Mouse (Mus musculus): Measurements from ENCODE around the gene Ak8. TPM values are rescaled to one million over a fixed set of nuclear protein-coding genes. Genes with fewer than 3 reads are reported as not detected.

Ak8 gene
- polyA plus RNA-seq (2014; fragmentation: Illumina TruSeq; extraction: RNeasy Lipid Tissue Mini Kit (QIAGEN cat#74804); ENCODE audit: low read depth, low replicate concordance): 9.2 TPM

DNA sequence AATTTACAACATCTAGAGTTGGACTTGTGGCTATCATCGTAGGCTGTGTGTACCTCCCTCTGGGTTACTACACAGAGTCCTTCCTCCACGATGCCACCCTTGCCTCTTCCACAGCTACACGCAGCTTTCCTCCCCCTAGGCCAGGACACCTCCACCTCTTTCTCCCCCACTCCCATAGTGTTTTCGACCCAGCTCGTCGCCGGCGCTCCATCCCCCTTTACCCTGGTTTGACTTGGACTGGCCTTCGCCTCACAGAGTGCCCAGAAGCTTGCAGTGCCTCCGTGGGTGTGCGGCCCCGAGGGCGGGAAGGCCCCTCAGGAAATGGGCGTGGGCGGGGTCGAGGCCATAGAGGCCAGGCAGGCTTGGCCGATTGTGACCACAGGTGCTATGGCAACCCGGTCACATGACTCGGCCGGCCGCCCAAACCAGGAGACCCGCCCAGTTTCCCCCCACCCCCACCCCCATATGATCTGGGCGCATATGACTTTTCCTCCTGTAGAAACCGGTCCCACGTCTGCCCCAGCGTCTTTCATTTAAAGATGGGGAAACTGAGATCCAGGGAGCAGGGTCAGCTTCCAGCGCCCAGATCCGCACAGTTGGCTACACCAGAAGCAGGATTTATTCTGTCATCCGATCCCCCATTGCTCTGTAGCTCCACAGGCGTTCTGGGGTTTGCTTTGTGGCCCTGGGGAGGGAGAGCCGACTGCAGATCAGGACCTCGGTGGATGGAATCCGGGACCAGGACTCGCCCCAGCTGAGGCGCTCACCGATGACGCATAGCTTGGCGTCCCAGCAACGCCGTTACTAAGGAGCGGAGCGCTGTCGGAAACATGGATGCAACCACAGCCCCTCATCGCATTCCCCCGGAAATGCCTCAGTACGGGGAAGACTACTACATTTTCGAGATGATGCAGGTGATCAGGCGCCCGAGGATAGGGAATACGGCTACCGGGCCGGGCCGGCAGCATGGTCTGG, at the start of gene Ak8, which contains the start of gene Spaca9:
Ak8 (plus strand) TSS at position 804 of the 975 bp plus-strand sequence.
Spaca9 (minus strand) TSS at position 367 of the 975 bp plus-strand sequence.

DNA sequence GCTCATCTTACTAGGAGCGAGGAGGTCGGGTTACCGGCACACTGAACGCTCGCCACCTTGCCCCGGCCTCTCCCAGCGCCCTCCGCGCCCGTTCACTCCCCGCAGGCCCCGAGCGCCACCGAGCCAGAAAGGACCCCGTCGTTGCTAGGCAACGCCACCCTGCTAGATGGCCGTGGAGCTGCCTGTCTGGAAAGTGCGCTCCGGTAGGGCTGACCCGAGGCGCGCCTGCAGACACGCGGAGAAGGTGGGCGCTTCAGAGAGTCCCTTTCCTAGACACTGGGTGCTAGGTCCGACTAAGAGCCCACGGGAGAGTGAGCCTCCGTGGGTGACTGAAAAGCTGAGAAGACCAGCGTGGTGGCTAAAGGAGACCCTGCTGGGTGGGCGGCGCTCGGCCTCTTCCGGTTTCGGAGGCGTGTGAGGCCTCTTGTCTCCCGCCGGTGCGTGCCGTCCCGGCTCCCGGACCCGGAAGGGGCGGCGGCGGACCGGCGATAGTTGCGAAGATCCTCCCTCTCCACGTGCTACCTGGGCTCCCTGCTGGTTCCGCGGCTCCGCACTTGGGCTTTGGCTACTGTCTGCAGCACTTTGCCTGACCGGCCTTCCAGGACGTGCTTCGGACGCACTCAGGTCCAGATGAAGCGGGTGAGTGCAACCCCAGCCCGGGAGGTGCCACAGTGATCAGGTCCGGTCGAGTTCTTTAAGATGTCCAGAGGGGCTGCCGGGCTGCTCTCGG, 140.4 kb downstream of the Ak8 start, which contains the start of the genes Gtf3c4 and Ddx31:
Gtf3c4 (minus strand) TSS at position 139 of the 730 bp plus-strand sequence.
Ddx31 (plus strand) TSS at position 185 of the 730 bp plus-strand sequence.

Other genes with a start within 250 kb of the Ak8 start
- 6.0 TPM for gene 1700007K13Rik, start 233.8 kb upstream of the Ak8 start, polyA plus RNA-seq (2014; fragmentation: Illumina TruSeq; extraction: RNeasy Lipid Tissue Mini Kit (QIAGEN cat#74804); ENCODE audit: low read depth, low replicate concordance)
- gene Mrps2, start 232.1 kb upstream of the Ak8 start, polyA plus RNA-seq (2014; fragmentation: Illumina TruSeq; extraction: RNeasy Lipid Tissue Mini Kit (QIAGEN cat#74804); ENCODE audit: low read depth, low replicate concordance): 22.5 TPM
- gene Gbgt1, start 203.3 kb upstream of the Ak8 start, polyA plus RNA-seq (2014; fragmentation: Illumina TruSeq; extraction: RNeasy Lipid Tissue Mini Kit (QIAGEN cat#74804); ENCODE audit: low read depth, low replicate concordance): 3.9 TPM
- 1.3 TPM for gene Gm10134, start 194.1 kb upstream of the Ak8 start, polyA plus RNA-seq (2014; fragmentation: Illumina TruSeq; extraction: RNeasy Lipid Tissue Mini Kit (QIAGEN cat#74804); ENCODE audit: low read depth, low replicate concordance)
- 52.8 TPM for gene Ralgds, start 187.0 kb upstream of the Ak8 start, polyA plus RNA-seq (2014; fragmentation: Illumina TruSeq; extraction: RNeasy Lipid Tissue Mini Kit (QIAGEN cat#74804); ENCODE audit: low read depth, low replicate concordance)
- 0.63 TPM for gene Cel, start 136.8 kb upstream of the Ak8 start, polyA plus RNA-seq (2014; fragmentation: Illumina TruSeq; extraction: RNeasy Lipid Tissue Mini Kit (QIAGEN cat#74804); ENCODE audit: low read depth, low replicate concordance)
- gene Gtf3c5, start 116.4 kb upstream of the Ak8 start, polyA plus RNA-seq (2014; fragmentation: Illumina TruSeq; extraction: RNeasy Lipid Tissue Mini Kit (QIAGEN cat#74804); ENCODE audit: low read depth, low replicate concordance): 14.5 TPM
- 2.0 TPM for gene Gfi1b, start 78.2 kb upstream of the Ak8 start, polyA plus RNA-seq (2014; fragmentation: Illumina TruSeq; extraction: RNeasy Lipid Tissue Mini Kit (QIAGEN cat#74804); ENCODE audit: low read depth, low replicate concordance)
- 26.4 TPM for gene Tsc1, start 58.9 kb upstream of the Ak8 start, polyA plus RNA-seq (2014; fragmentation: Illumina TruSeq; extraction: RNeasy Lipid Tissue Mini Kit (QIAGEN cat#74804); ENCODE audit: low read depth, low replicate concordance)
- 20.4 TPM for gene Spaca9, start 437 bp upstream of the Ak8 start, polyA plus RNA-seq (2014; fragmentation: Illumina TruSeq; extraction: RNeasy Lipid Tissue Mini Kit (QIAGEN cat#74804); ENCODE audit: low read depth, low replicate concordance)
- 10.6 TPM for gene Gtf3c4, start 140.2 kb downstream of the Ak8 start, polyA plus RNA-seq (2014; fragmentation: Illumina TruSeq; extraction: RNeasy Lipid Tissue Mini Kit (QIAGEN cat#74804); ENCODE audit: low read depth, low replicate concordance)
- gene Ddx31, start 140.2 kb downstream of the Ak8 start, polyA plus RNA-seq (2014; fragmentation: Illumina TruSeq; extraction: RNeasy Lipid Tissue Mini Kit (QIAGEN cat#74804); ENCODE audit: low read depth, low replicate concordance): 3.9 TPM
- gene Barhl1, start 216.5 kb downstream of the Ak8 start, polyA plus RNA-seq (2014; fragmentation: Illumina TruSeq; extraction: RNeasy Lipid Tissue Mini Kit (QIAGEN cat#74804); ENCODE audit: low read depth, low replicate concordance): 0.11 TPM

All from adipose tissue, adult 10 weeks (tissue).